Mouse (Mus musculus) erythroblast, embryonic 14.5 days (primary cell): Measurements from ENCODE around the gene Gm6685.

Experiments used
- GATA1 ChIP-seq: IDR thresholded peaks from 2 replicates; pipeline ENCODE4 v1.6.1; 2012; ENCODE audit warnings: low read length, inconsistent platforms, mixed read lengths
- TAL1 ChIP-seq: IDR thresholded peaks from 3 replicates; pipeline ENCODE4 v1.6.1; 2012; ENCODE audit warnings: low read length, inconsistent platforms, mixed read lengths

GRCm38 (mm10) chr11:28327878-28328277 is 11.8 kb downstream of the Gm6685 start:
- no peak for TF ChIP-seq GATA1
- no peak for TF ChIP-seq TAL1
